In the genomic region with DNA sequence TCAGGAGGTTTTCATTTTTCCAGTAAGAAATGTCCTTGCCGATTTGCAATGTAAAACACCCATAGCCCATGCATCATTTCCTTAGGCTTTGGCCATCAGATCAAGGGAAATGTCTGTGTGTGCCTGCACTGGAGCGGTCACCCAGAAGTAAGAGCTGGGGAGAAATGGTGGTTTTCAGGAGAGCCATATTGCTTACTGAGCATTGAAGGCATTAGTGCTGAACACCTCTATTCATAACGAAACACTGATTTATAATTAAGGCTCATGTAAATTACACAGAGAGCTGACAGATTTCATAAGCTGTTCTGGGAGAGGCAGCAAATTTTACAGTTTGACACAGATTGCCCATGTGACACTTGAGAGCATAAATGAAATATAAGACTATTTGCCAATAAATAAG, we compare ENCODE assay signal across 15 mouse cellular contexts.
A peak's percentile ranks its signal among the peaks of the same experiment; 100 is the strongest.
DNase-seq lines count a peak whose midpoint lies in the region; ATAC-seq and TF ChIP-seq lines count a peak whose summit lies in the region.
"Had no signal": no experiment of that assay in that cellular context is flagged by ENCODE, and none has a peak within 500 bp of the region (broad histone marks: within the 10 kb centered on the region; RNA-seq: fewer than 3 reads in every experiment).

No protein-coding gene starts in this region.

- H3K9ac ChIP-seq in forebrain, embryonic 16.5 days (replicated peaks; ENCODE audit: low read depth, low read length): no peak overlapping the region; the same call in 1 of the 2 replicates
- no peak overlapping the region for H3K9ac ChIP-seq in midbrain, embryonic 14.5 days (replicated peaks; ENCODE audit: low read length)
- H3K9ac ChIP-seq: heart, embryonic 12.5 days; intestine, embryonic 15.5 days; liver, postnatal 0 days had no signal

- DNase-seq in layer of hippocampus, adult 2 months (ENCODE audit: low spot score in 2 of 2): no peak
- DNase-seq in layer of hippocampus, postnatal 14 days (ENCODE audit: low spot score in 2 of 2): no peak
- DNase-seq in midbrain, embryonic 14.5 days: peak; percentile 35
- DNase-seq in retina, postnatal 1 day: peak; percentile 44
- DNase-seq in right cerebral cortex, postnatal 4 days: no peak
- no peak for DNase-seq in spleen, adult 18-20 months
- DNase-seq: cerebellum, adult 9-10 months; kidney, postnatal 4 days; liver; liver, postnatal 0 days; thymus, postnatal 36 days had no signal

- peak overlapping the region; percentile 37; the same call in 1 of the 2 replicates for H3K27ac ChIP-seq in layer of hippocampus, adult 2 months
- peak overlapping the region; percentile 90 for H3K27ac ChIP-seq in forebrain, embryonic 16.5 days (ENCODE audit: low read length)
- H3K27ac ChIP-seq in midbrain, embryonic 14.5 days (replicated peaks; ENCODE audit: low read depth, low read length): peak overlapping the region; percentile 61
- H3K27ac ChIP-seq: intestine, embryonic 15.5 days had no signal

- WGBS in forebrain, embryonic 16.5 days: 49% methylated on average over 3 of the region's 3 CpGs
- WGBS in midbrain, embryonic 14.5 days: 50% methylated on average over 3 of the region's 3 CpGs

- TF ChIP-seq CTCF in layer of hippocampus, adult 2 months (conservative IDR thresholded peaks at IDR 0.05): no peak

- no peak overlapping the region for H3K4me3 ChIP-seq in layer of hippocampus, adult 2 months
- no peak overlapping the region for H3K4me3 ChIP-seq in forebrain, embryonic 16.5 days (replicated peaks; ENCODE audit: low read length)
- no peak overlapping the region for H3K4me3 ChIP-seq in midbrain, embryonic 14.5 days (replicated peaks; ENCODE audit: low read depth, low read length)
- H3K4me3 ChIP-seq: heart, embryonic 12.5 days; intestine, embryonic 15.5 days had no signal

- H3K9me3 ChIP-seq in forebrain, embryonic 16.5 days (ENCODE audit: control insufficient read depth, low read length): no peaks in the 10 kb centered on the region
- no peaks in the 10 kb centered on the region for H3K9me3 ChIP-seq in midbrain, embryonic 14.5 days (ENCODE audit: control insufficient read depth, low read length)
- H3K9me3 ChIP-seq: heart, embryonic 12.5 days; intestine, embryonic 15.5 days had no signal

- H3K4me2 ChIP-seq in forebrain, embryonic 16.5 days (ENCODE audit: low read length): 0 out of 2 replicates have a peak overlapping the region, but pooled peaks have one; percentile 29
- H3K4me2 ChIP-seq in midbrain, embryonic 14.5 days (ENCODE audit: low read length): no peak overlapping the region
- H3K4me2 ChIP-seq: heart, embryonic 12.5 days; intestine, embryonic 15.5 days had no signal

- ATAC-seq in forebrain, embryonic 16.5 days: peak; percentile 86
- peak; percentile 43; the same call in 1 of the 2 replicates for ATAC-seq in midbrain, embryonic 14.5 days (ENCODE audit: low FRiP score, low TSS enrichment)
- ATAC-seq: intestine, embryonic 15.5 days; liver, postnatal 0 days; Patski had no signal

- H3K27me3 ChIP-seq in forebrain, embryonic 16.5 days (replicated peaks; ENCODE audit: control insufficient read depth, insufficient read depth, low read length): no peaks in the 10 kb centered on the region
- H3K27me3 ChIP-seq in midbrain, embryonic 14.5 days (ENCODE audit: control insufficient read depth, insufficient read depth, low read length): no peaks in the 10 kb centered on the region
- H3K27me3 ChIP-seq: heart, embryonic 12.5 days; intestine, embryonic 15.5 days had no signal

- H3K36me3 ChIP-seq in forebrain, embryonic 16.5 days (ENCODE audit: control insufficient read depth, insufficient read depth): no peaks in the 10 kb centered on the region
- H3K36me3 ChIP-seq in midbrain, embryonic 14.5 days (ENCODE audit: control insufficient read depth, insufficient read depth, low read length): no peaks in the 10 kb centered on the region
- H3K36me3 ChIP-seq: heart, embryonic 12.5 days; intestine, embryonic 15.5 days had no signal

- H3K4me1 ChIP-seq in forebrain, embryonic 16.5 days (replicated peaks; ENCODE audit: control insufficient read depth, insufficient read depth, low read length): peaks cover 9% of the 10 kb centered on the region
- 0 out of 2 replicates have a peak, but pooled peaks cover 2% of the 10 kb centered on the region for H3K4me1 ChIP-seq in midbrain, embryonic 14.5 days (ENCODE audit: control insufficient read depth, insufficient read depth, low read length)
- H3K4me1 ChIP-seq: heart, embryonic 12.5 days; intestine, embryonic 15.5 days had no signal

Comparison
In these comparisons a context has a peak if more than half of its experiments do, and no peak if none do; other contexts are left out.
1. DNase-seq: peak in midbrain, embryonic 14.5 days (single experiment) and retina, postnatal 1 day (single experiment); none in layer of hippocampus, adult 2 months (0 of 2), layer of hippocampus, postnatal 14 days (0 of 2), right cerebral cortex, postnatal 4 days (single experiment) and spleen, adult 18-20 months (0 of 2).
2. H3K27ac ChIP-seq: peak in every context shown above with its lines; median percentile 90 in forebrain, embryonic 16.5 days; 61 in midbrain, embryonic 14.5 days; 37 in layer of hippocampus, adult 2 months.